Mouse (Mus musculus) embryonic facial prominence, embryonic 14.5 days (tissue): ENCODE measurements around the gene Socs2. TPM values are rescaled to one million over a fixed set of nuclear protein-coding genes. Genes with fewer than 3 reads are reported as not detected.

Experiments
- ATAC-seq: fragments of 200-750 bp; cut with Nextera tagmentation; 2 replicates; pipeline ENCODE4 v1.8.0; 2017; ENCODE audit warnings: low read depth, moderate number of reproducible peaks, moderate TSS enrichment
- DNase-seq: peaks from one replicate; pipeline ENCODE4 v3.0.0-alpha.2; 2015; ENCODE audit warnings: low spot score
- H3K27ac ChIP-seq: fragments of 300-500 bp; sonication (generic); replicated peaks from 2 replicates; pipeline ENCODE4 v1.5.1; 2014; ENCODE audit warnings: low read depth, mild to moderate bottlenecking, low read length, moderate library complexity
- H3K27me3 ChIP-seq: fragments of 300-500 bp; sonication (generic); replicated peaks from 2 replicates; pipeline ENCODE4 v1.6.1; 2014; ENCODE audit warnings: low read length; ENCODE audit not compliant: control insufficient read depth, insufficient read depth
- H3K36me3 ChIP-seq: fragments of 300-500 bp; sonication (generic); 2 replicates; pipeline ENCODE4 v1.6.1; 2014; ENCODE audit warnings: low read length, mixed read lengths; ENCODE audit not compliant: control insufficient read depth, insufficient read depth
- H3K4me1 ChIP-seq: fragments of 300-500 bp; sonication (generic); 2 replicates; pipeline ENCODE4 v1.6.1; 2014; ENCODE audit warnings: antibody characterized with exemption, low read length; ENCODE audit not compliant: control insufficient read depth, insufficient read depth
- H3K4me2 ChIP-seq: fragments of 300-500 bp; sonication (generic); 2 replicates; pipeline ENCODE4 v1.6.1; 2014; ENCODE audit warnings: low read depth, mild to moderate bottlenecking, low read length, moderate library complexity, mixed read lengths
- H3K4me3 ChIP-seq: fragments of 300-500 bp; sonication (generic); 2 replicates; pipeline ENCODE4 v1.5.1; 2014; ENCODE audit warnings: low read depth, mild to moderate bottlenecking, low read length
- H3K9ac ChIP-seq: fragments of 300-500 bp; sonication (generic); 2 replicates; pipeline ENCODE4 v1.6.1; 2014; ENCODE audit warnings: low read depth, mild to moderate bottlenecking, low read length, moderate library complexity, mixed read lengths
- H3K9me3 ChIP-seq: fragments of 300-500 bp; sonication (generic); 2 replicates; pipeline ENCODE4 v1.6.1; 2016; ENCODE audit warnings: low read length; ENCODE audit not compliant: control insufficient read depth
- WGBS: fragments of 180-500 bp; shearing (Covaris S2); extraction: QIAGEN DNeasy Blood & Tissue Kit; methylation state at CpG from one replicate; pipeline ENCODE4 v1.1.7; 2014; 5-methylcytosine and 5-hydroxymethylcytosine counted together
- polyA plus RNA-seq: library from polyadenylated mRNA; unstranded; fragments of >200 nt; fragmentation: Nextera tagmentation; extraction: Ambion mirVana; gene quantifications from 2 replicates; pipeline ENCODE4 v1.2.1, GENCODE M21; 2014

Gene Socs2
- polyA plus RNA-seq, 1 experiment from 2014 or later = 58.2 TPM

DNA sequence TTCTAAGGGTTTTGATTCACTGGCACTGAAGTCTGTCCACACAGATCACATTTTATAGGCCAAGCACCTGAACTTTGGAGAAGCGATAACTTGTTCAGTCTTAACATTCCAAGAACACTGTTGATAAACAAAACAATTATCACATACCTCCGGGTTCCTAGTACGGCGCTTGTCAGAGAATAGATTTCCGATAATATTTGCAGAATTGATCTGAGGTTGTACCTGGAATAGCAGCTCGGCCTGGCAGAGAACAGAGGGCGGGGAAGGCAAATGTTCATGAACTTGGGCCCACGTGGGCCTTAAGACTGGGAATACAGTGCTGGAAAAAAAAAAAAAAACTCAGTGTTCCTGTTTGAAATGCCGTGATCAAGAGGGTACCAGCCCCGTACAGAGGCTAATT lies 13.3 kb upstream of the Socs2 start:
- Histone ChIP-seq H3K9ac (no peak overlapping the region), H3K27me3 (no peaks in the 10 kb centered on the region), H3K36me3 (no peaks in the 10 kb centered on the region), H3K4me3 (no peak overlapping the region), H3K4me1 (no peaks in the 10 kb centered on the region), H3K27ac (no peak overlapping the region), H3K4me2 (no peak overlapping the region), H3K9me3 (no peaks in the 10 kb centered on the region)
- DNase-seq = no peak
- WGBS = 88% methylated on average over 10 of the region's 10 CpGs
- ATAC-seq = no peak

DNA sequence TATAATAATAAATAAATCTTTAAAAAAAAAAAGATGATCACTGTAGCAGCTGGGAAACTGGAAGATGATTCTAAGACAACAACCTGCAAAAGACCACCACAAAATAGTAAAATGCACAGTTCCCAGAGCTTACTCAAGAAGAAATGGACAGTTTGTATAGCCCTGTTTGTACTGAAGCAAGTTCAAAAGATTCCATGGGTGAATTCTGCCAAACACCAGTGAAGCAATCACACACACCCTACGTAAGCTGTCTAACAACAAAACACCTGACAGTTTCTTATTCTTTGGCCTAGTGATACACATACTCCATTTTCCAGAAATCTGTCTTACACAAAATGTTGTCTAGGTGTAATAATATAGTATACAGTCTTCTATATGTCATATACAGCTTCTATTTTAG lies 12.1 kb upstream of the Socs2 start:
- Histone ChIP-seq H3K4me3 (no peak overlapping the region), H3K4me1 (no peaks in the 10 kb centered on the region), H3K36me3 (no peaks in the 10 kb centered on the region), H3K27ac (no peak overlapping the region), H3K27me3 (no peaks in the 10 kb centered on the region), H3K9me3 (no peaks in the 10 kb centered on the region), H3K9ac (no peak overlapping the region), H3K4me2 (no peak overlapping the region)
- WGBS = 85% methylated on average over 1 of the region's 1 CpGs
- ATAC-seq (no peak), DNase-seq (no peak)

DNA sequence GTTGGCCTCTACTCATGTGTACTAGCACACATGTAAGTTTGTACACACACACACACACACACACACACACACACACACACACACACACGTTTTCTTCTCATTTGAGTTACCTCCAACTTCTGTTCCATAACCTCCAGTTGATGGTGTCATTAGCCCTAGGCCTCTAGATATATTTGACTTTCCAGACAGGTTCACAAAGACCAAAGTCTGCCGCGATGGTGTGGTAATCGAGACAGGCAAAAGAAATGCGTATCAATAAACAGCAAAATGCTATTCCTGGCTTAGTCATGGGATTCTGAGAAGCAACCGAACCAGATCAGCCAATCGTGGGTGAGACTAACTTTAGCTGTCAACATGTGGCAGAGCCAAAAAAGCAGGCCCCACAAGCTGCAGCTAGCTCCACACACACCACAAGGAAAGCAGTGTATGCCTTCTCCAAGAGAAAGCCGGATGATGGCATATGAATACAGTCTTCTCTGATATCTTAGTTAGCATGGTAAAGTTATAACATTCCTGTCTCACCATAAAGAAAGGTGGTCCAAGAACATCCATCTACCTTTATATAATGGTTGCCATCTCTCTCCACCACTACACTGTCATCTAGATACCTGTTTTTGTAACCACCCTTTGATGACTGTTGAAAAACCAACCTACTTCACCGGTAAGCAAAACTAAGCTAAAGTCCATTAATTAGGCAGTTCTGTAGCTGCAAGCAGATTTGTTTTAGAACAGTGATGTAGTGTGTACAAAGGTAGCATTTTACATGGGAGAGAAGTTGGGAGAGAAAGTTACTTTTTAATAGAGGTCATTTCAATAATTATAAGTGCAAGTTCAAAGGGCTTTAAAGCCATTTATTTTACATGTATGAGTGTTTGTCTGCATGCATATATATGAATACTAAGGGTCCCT lies 9.5 kb upstream of the Socs2 start:
- no peak for DNase-seq
- no peak for ATAC-seq
- WGBS = 84% methylated on average over 9 of the region's 9 CpGs

DNA sequence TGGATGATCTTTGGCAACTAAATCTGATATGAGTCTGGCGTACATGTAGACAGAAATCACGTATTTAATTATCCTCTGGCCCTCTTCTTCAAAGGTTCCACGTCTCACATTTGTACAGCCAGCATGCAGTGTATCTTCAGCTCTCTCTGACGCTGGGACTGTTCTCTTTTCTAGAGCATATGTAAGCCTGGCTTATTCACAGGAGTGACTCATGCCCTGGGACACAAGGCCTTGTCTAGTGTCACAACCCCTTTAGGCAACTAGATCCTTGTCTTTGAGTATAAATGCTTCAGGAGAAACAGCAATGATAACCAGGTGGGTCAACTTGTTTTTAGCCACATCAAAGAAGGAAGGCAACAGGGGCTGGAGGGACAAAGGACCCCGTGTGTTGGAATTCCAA lies 5.7 kb upstream of the Socs2 start:
- H3K4me1 ChIP-seq = no peaks in the 10 kb centered on the region
- ATAC-seq = no peak
- WGBS = 81% methylated on average over 5 of the region's 5 CpGs
- H3K4me3 ChIP-seq = no peak overlapping the region
- no peaks in the 10 kb centered on the region for H3K36me3 ChIP-seq
- DNase-seq = no peak
- H3K27ac ChIP-seq = no peak overlapping the region
- H3K9ac ChIP-seq = no peak overlapping the region
- no peaks in the 10 kb centered on the region for H3K27me3 ChIP-seq
- no peaks in the 10 kb centered on the region for H3K9me3 ChIP-seq
- no peak overlapping the region for H3K4me2 ChIP-seq

More for the DNA sequence above, 9.5 kb upstream of the Socs2 start:
- no peaks in the 10 kb centered on the region for H3K36me3 ChIP-seq
- H3K4me2 ChIP-seq = no peak overlapping the region
- no peak overlapping the region for H3K9ac ChIP-seq
- H3K9me3 ChIP-seq = no peaks in the 10 kb centered on the region
- H3K4me3 ChIP-seq = no peak overlapping the region
- no peaks in the 10 kb centered on the region for H3K4me1 ChIP-seq
- no peak overlapping the region for H3K27ac ChIP-seq
- no peaks in the 10 kb centered on the region for H3K27me3 ChIP-seq

DNA sequence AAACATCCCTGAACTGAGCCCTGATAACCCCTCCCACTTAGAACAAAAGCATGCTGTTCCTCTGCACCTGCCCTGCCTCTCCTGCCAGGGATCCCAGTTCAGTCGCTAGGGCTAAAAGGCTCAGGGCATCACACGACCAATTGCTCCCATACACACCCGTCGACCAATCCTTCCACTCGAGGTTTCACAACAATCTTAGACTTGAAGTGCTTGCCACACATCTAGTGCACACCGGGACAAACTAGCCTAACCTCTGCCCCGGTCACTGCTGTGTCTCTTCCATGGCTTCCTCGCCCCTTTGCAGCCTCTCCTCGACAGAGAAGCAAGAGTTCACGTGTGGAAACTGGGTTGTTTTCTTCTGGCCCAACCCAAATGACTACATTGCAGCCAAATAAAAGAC lies 3.3 kb upstream of the Socs2 start:
- DNase-seq (no peak), ATAC-seq (no peak)
- WGBS = 74% methylated on average over 10 of the region's 10 CpGs
- H3K27me3 ChIP-seq = no peaks in the 10 kb centered on the region
- H3K4me2 ChIP-seq = no peak overlapping the region
- no peak overlapping the region for H3K4me3 ChIP-seq
- no peaks in the 10 kb centered on the region for H3K9me3 ChIP-seq
- H3K36me3 ChIP-seq = no peaks in the 10 kb centered on the region
- H3K27ac ChIP-seq = no peak overlapping the region
- H3K9ac ChIP-seq = no peak overlapping the region
- H3K4me1 ChIP-seq = peaks cover 4% of the 10 kb centered on the region

DNA sequence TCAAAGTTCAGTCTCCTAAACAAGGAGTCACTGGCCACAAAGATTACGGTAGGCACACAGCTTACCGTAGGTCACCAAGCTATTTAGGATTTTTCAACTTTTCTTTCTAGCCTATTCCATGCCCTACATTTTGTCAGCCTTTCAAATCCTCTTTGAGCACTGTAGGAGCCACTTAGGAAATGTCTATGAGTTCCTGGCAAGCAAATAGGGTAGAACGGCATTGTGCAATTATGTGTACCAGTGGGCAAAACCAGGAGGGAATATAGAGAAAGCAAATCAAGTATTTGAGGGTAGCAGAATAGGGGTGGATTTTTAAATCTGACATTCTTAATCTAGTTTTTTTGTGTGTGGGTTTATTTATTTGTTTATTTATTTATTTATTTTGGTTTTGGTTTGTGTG lies 2.7 kb upstream of the Socs2 start:
- no peak overlapping the region for H3K4me3 ChIP-seq
- no peaks in the 10 kb centered on the region for H3K36me3 ChIP-seq
- WGBS = 96% methylated on average over 3 of the region's 3 CpGs
- no peaks in the 10 kb centered on the region for H3K9me3 ChIP-seq
- no peak overlapping the region for H3K9ac ChIP-seq
- no peak overlapping the region for H3K27ac ChIP-seq
- ATAC-seq = no peak
- DNase-seq = no peak
- H3K4me2 ChIP-seq = no peak overlapping the region
- no peaks in the 10 kb centered on the region for H3K27me3 ChIP-seq
- peaks cover 4% of the 10 kb centered on the region for H3K4me1 ChIP-seq

DNA sequence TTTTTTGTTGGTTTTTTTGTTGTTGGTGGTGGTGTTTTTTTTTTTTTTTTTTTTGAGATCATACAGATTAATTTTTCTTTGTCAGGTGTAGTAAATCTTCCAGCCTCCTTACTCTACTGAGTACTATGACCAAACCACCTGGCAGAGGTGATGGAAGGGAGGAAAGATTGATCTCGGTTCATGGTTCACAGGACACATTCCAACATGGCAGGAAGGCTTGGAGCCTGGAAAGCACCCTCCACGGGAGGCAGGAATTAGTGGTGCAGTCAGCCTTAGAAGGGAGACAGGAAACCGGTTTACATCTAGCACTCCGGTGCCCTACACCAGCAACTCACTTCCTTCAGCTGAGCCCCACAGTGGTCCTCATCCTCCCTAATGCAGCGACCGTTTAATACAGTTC lies 1.7 kb upstream of the Socs2 start:
- Histone ChIP-seq H3K27me3 (peaks cover 2% of the 10 kb centered on the region; the same call in 1 of the 2 replicates), H3K36me3 (no peaks in the 10 kb centered on the region), H3K4me3 (no peak overlapping the region), H3K27ac (no peak overlapping the region), H3K9ac (no peak overlapping the region), H3K4me2 (no peak overlapping the region), H3K9me3 (no peaks in the 10 kb centered on the region), H3K4me1 (peaks cover 4% of the 10 kb centered on the region)
- DNase-seq (no peak), ATAC-seq (no peak)
- WGBS = 54% methylated on average over 6 of the region's 6 CpGs

DNA sequence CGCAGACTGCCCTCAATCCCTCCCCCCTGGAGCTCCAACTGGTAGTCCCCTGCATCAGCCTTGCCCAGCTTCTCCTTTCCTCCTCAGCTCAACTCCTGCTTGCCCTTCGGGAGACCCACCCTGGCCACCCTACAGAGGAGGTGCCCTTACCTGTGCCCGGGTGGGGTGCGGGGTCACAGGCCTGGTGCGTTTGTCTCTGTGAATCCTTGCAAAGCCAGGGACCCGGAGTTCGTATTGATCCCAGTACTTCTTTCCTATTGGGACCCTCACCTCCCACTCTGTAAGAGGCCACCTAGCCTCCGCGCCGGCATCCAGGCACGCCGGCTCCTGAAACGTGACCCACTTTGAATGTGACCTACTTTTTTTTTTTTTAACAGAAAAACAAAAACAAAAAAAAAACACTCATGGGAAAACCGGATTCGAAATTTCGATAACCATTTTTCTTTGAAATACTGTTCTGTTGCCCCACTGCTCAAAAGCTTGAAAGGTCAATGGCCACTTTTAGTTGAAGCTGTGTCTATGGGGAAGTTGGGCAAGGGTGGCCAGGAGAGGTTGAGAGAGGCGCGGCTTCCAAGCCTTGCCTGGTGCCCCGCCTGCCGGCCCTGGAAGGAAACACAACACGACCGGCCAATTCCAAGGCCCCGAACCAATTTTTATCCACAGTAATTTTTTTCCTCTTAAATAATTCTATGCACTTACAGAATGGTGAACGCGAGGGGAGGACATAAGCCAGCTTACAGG lies 686 bp upstream of the Socs2 start:
- Histone ChIP-seq H3K27ac (peak overlapping the region; percentile 68), H3K4me3 (peak overlapping the region; percentile 83), H3K36me3 (no peaks in the 10 kb centered on the region), H3K4me1 (peaks cover 4% of the 10 kb centered on the region), H3K27me3 (peaks cover 3% of the 10 kb centered on the region; the same call in 1 of the 2 replicates), H3K9ac (peak overlapping the region; percentile 79), H3K4me2 (peak overlapping the region; percentile 99), H3K9me3 (no peaks in the 10 kb centered on the region)
- DNase-seq = peak; percentile 85
- ATAC-seq = no peak; the same call in 1 of the 2 replicates
- under 1% methylated on average over 25 of the region's 25 CpGs for WGBS
